Mouse (Mus musculus) granulocyte monocyte progenitor cell, adult 5-6 weeks (primary cell): ENCODE data around the gene AU022252. TPM values are rescaled to one million over a fixed set of nuclear protein-coding genes. Genes with fewer than 3 reads are reported as not detected.
"Not testable (repeated sequence)": the region's sequence is repeated elsewhere in the genome, so short reads cannot be mapped to it uniquely, and the experiment has no call there.

ENCODE experiments used
- ATAC-seq: replicated peaks from 2 replicates; pipeline ENCODE4 v1.8.0; 2016; ENCODE audit warnings: mild to moderate bottlenecking, moderate TSS enrichment, inconsistent platforms; ENCODE audit not compliant: poor library complexity, severe bottlenecking
- total RNA-seq, 2 experiments: library from RNA; stranded (forward) in 1 of 2; stranded (reverse) in 1 of 2; fragments of 200-712, 200-1000 nt in 1 of 2; fragments of >200 nt in 1 of 2; fragmentation: Nextera tagmentation in 1 of 2; gene quantifications; 2 replicates each; pipeline ENCODE4 v1.2.3; 2014 to 2017

AU022252 gene
- 5.3 and 11.2 TPM in 2 replicates for total RNA-seq (2014; fragmentation: Nextera tagmentation)
- total RNA-seq (2017), result 9.3 and 23.6 TPM in 2 replicates

- peak; percentile 94 for ATAC-seq
Observed at GRCm38 (mm10) chr4:119232410-119233255, at the start of gene AU022252, which contains the start of gene P3h1. Gene AU022252 (minus strand): TSS chr4:119232712. Gene P3h1 (plus strand): TSS chr4:119232915.

- ATAC-seq, result not testable (repeated sequence)
Observed at GRCm38 (mm10) chr4:119278784-119279183, 46.3 kb upstream of the AU022252 start.

- no peak for ATAC-seq
Observed at GRCm38 (mm10) chr4:119275726-119276125, 43.2 kb upstream of the AU022252 start.

- no peak for ATAC-seq
Observed at GRCm38 (mm10) chr4:119275226-119275625, 42.7 kb upstream of the AU022252 start.

GRCm38 (mm10) chr4:119274627-119275026, 42.1 kb upstream of the AU022252 start:
- ATAC-seq, result no peak

GRCm38 (mm10) chr4:119266606-119267005, 34.1 kb upstream of the AU022252 start:
- ATAC-seq, result no peak

GRCm38 (mm10) chr4:119263459-119263858, 30.9 kb upstream of the AU022252 start:
- no peak for ATAC-seq

- ATAC-seq, result no peak
Observed at GRCm38 (mm10) chr4:119262483-119262882, 30.0 kb upstream of the AU022252 start.

- ATAC-seq, result no peak
Observed at GRCm38 (mm10) chr4:119261087-119261713, 28.7 kb upstream of the AU022252 start.

GRCm38 (mm10) chr4:119259344-119260254, 27.1 kb upstream of the AU022252 start:
- ATAC-seq, result no peak

GRCm38 (mm10) chr4:119257083-119257482, 24.6 kb upstream of the AU022252 start:
- ATAC-seq, result no peak

GRCm38 (mm10) chr4:119255351-119255750, 22.8 kb upstream of the AU022252 start, which contains the start of gene Cldn19:
Gene Cldn19 (plus strand): TSS chr4:119255414.
- no peak for ATAC-seq

- no peak for ATAC-seq
Observed at GRCm38 (mm10) chr4:119254012-119254618, 21.6 kb upstream of the AU022252 start.

GRCm38 (mm10) chr4:119252025-119252808, 19.7 kb upstream of the AU022252 start:
- ATAC-seq, result no peak

- no peak for ATAC-seq
Observed at GRCm38 (mm10) chr4:119248407-119248965, 16.0 kb upstream of the AU022252 start.

GRCm38 (mm10) chr4:119247462-119248235, 15.1 kb upstream of the AU022252 start:
- peak; percentile 80 for ATAC-seq

- no peak for ATAC-seq
Observed at GRCm38 (mm10) chr4:119246688-119247225, 14.2 kb upstream of the AU022252 start.

- ATAC-seq, result no peak
Observed at GRCm38 (mm10) chr4:119245961-119246360, 13.4 kb upstream of the AU022252 start.
